Mouse (Mus musculus) right cerebral cortex, postnatal 4 days (tissue): ENCODE data around the gene Olfr808.

Source experiments
- DNase-seq: peaks from one replicate; pipeline ENCODE4 v3.0.0-alpha.2; 2022

Gene Olfr808

GRCm38 (mm10) chr10:129765182-129765581 is at the start of gene Olfr808:
TSS of gene Olfr808 (plus strand) at chr10:129765482.
- no peak for DNase-seq

- DNase-seq = no peak
These were observed 36.0 kb upstream of the Olfr808 start, which contains the start of gene Olfr805 for GRCm38 (mm10) chr10:129729275-129729674. TSS of gene Olfr805 (minus strand) at chr10:129729375.

GRCm38 (mm10) chr10:129741821-129742220 is 23.5 kb upstream of the Olfr808 start, which contains the start of gene Olfr806:
TSS of gene Olfr806 (minus strand) at chr10:129741921.
- DNase-seq = no peak

DNA sequence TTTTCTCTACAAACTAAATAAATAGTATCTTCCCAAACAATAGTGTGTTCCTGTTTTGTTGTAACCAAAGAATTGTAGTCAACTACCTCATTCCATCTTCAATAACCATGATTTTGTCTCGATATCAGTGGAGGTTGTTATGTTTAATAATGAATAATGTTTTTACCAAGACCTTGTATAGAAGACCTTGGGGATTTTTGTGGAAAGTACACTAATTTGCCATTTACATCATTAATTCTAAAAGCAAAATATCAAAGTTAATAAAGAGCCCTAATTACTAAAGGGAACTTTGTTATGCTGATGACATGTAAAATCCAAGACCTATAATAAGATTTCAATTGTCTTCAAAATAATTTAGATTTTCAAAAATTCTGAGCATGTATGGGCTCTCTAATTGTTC is 7.6 kb upstream of the Olfr808 start, which contains the start of gene Olfr807:
Olfr807 (minus strand) TSS at position 101 of the 400 bp plus-strand sequence.
- no peak for DNase-seq

GRCm38 (mm10) chr10:129774338-129774737 is 9.1 kb downstream of the Olfr808 start, which contains the start of gene Olfr809:
TSS of gene Olfr809 (plus strand) at chr10:129774638.
- no peak for DNase-seq

DNA sequence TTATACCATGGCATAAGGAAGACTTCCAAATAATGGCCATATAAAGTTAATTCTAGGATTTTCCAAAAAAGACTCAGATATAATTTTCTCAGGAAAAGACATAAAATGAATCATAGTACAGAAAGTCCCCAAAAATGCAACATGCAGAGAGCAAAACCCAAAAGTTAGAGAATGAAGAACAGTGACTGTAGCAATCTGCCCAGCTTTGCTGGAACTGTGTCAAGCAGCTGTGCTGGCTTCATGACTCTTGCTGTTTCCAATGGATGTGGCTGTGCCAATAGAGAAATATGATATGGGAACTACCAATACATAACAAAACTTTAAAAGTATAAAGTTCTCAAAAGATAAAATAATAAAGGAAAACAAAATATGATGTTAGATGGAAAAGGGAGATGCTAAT is 12.8 kb downstream of the Olfr808 start:
- no peak for DNase-seq

GRCm38 (mm10) chr10:129794817-129795216 is 29.5 kb downstream of the Olfr808 start, which contains the start of gene Olfr810:
TSS of gene Olfr810 (minus strand) at chr10:129794917.
- DNase-seq = no peak

DNA sequence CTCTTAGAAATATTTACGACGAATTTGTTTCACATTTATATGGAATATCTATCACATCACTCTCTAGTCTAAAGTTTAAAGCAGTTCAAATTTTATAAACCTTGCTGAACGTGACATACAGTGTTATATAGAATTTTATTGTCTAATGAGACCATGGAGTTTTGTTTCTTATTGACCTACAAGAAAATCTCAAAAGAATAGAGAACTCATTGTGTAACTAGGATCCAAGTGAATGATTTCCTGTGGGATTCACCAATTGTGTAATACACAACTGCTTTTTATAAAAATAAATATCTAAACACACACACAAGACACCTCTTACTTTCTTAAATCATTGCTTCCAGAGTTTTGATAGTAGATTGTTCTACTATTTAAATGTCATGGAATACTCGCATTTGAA is 39.0 kb downstream of the Olfr808 start, which contains the start of gene Olfr811:
Olfr811 (minus strand) TSS at position 101 of the 400 bp plus-strand sequence.
- no peak for DNase-seq
